Mouse (Mus musculus): ENCODE results near the gene Cacna2d1. TPM values are rescaled to one million over a fixed set of nuclear protein-coding genes. Genes with fewer than 3 reads are reported as not detected.

Gene Cacna2d1
- total RNA-seq, 2 experiments from 2014 or later = 196 to 198 TPM

- Histone ChIP-seq H3K4me3 (no peak overlapping the region), H3K27ac (no peak overlapping the region)
- no peak for DNase-seq (ENCODE audit: extremely low spot score in 1 of 2, low spot score in 2 of 2)
- TF ChIP-seq CTCF (IDR thresholded peaks at IDR 0.05) = no peak
- intact Hi-C loops (cut with DNase I) = no loop called here
Measured at GRCm38 (mm10) chr5:16024626-16025417, 90.3 kb downstream of the Cacna2d1 start.

- intact Hi-C loops (cut with DNase I) = no loop called here
- DNase-seq (ENCODE audit: extremely low spot score in 1 of 2, low spot score in 2 of 2) = no peak
- no peak for TF ChIP-seq CTCF (IDR thresholded peaks at IDR 0.05)
- H3K27ac ChIP-seq = no peak overlapping the region
- no peak overlapping the region for H3K4me3 ChIP-seq
Measured at GRCm38 (mm10) chr5:16028881-16029280, 94.4 kb downstream of the Cacna2d1 start.

DNA sequence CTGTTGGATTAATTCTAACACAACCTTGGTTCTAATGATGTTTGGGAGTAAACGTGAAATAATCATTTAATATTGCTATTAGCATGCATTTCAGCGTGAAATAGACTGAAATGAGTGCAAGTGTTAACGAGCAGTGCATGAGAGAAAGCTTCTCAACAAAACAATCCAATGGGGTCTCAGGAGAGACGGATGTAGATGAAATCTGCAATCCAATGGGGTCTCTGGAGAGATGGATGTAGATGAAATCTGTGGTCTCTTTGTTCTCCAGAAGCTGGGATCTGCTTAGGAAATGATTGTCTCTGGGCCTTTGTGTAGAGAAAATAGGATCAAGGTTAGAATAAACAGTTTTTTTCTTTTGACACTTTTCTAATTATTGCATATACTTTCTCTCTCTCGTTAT, 95.0 kb downstream of the Cacna2d1 start:
- no peak for DNase-seq (ENCODE audit: extremely low spot score in 1 of 2, low spot score in 2 of 2)
- TF ChIP-seq CTCF (IDR thresholded peaks at IDR 0.05) = no peak
- Histone ChIP-seq H3K27ac (no peak overlapping the region), H3K4me3 (no peak overlapping the region)
- intact Hi-C loops (cut with DNase I) = no loop called here

GRCm38 (mm10) chr5:16033569-16033968, 99.1 kb downstream of the Cacna2d1 start:
- no peak for DNase-seq (ENCODE audit: extremely low spot score in 1 of 2, low spot score in 2 of 2)
- no peak overlapping the region for H3K27ac ChIP-seq
- TF ChIP-seq CTCF (IDR thresholded peaks at IDR 0.05) = no peak
- intact Hi-C loops (cut with DNase I) = no loop called here
- H3K4me3 ChIP-seq = no peak overlapping the region

DNA sequence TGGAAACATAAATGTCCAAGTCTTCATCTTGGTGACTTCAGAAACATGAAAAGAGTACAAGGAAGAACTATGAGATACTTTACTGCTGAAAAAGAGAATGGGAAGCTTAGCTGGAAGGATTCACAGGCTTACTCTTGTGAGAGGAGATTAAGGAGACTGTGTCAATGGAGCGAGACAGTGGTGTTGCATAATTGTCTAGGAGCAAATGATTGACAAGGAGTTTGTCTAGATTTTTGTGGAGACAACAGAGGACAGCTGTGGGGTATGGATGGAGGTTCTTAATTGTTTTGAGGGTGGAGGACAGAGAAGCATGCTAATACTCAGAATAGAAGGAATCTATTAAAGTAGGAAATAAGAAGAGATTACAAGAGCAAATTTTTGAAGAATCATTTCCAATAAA, 100.8 kb downstream of the Cacna2d1 start:
- intact Hi-C loops (cut with DNase I) = no loop called here

DNA sequence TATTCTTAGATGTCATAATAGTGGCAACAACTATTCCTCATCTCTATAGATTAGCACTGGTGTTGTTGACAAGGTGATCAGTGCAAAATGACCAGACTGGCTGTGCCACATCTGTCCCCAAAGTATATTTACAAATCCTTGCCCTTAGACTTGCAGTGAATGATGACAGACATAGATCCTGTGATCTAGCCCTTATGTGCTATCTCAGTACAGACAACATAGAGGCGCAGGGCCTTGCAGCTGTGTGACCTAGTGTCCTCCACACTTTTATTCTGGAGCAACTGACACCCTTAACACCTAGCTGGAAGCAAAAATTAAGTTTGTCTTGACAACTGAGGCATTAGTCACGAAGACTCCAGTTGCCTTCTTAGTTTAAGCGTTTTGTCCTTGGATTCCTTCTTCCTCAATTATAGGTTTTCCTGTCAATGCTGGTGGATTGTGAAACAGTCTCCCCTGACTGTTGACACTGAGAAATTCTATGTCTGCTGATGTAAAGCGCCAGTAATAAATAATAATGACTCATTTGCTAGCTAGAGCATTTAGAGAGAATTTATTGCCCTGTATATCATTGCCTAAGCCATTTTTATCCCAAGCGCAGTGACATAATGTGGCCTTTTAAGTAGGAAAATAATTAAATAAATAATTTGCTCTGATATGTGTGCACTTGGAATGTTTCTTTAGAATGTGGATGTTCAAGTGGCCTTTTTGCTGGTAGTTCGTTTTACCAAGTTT, 110.8 kb downstream of the Cacna2d1 start:
- DNase-seq (ENCODE audit: extremely low spot score in 1 of 2, low spot score in 2 of 2) = no peak
- Histone ChIP-seq H3K27ac (no peak overlapping the region), H3K4me3 (no peak overlapping the region)
- no peak for TF ChIP-seq CTCF (IDR thresholded peaks at IDR 0.05)
- intact Hi-C loops (cut with DNase I) = no loop called here

More for the DNA sequence above, 100.8 kb downstream of the Cacna2d1 start:
- no peak for DNase-seq (ENCODE audit: extremely low spot score in 1 of 2, low spot score in 2 of 2)
- TF ChIP-seq CTCF (IDR thresholded peaks at IDR 0.05) = no peak
- Histone ChIP-seq H3K4me3 (no peak overlapping the region), H3K27ac (no peak overlapping the region)

- no peak for TF ChIP-seq CTCF (IDR thresholded peaks at IDR 0.05)
- intact Hi-C loops (cut with DNase I) = no loop called here
- DNase-seq (ENCODE audit: extremely low spot score in 1 of 2, low spot score in 2 of 2) = no peak
- H3K27ac ChIP-seq = no peak overlapping the region
- no peak overlapping the region for H3K4me3 ChIP-seq
Measured at GRCm38 (mm10) chr5:16047452-16048191, 113.1 kb downstream of the Cacna2d1 start.

DNA sequence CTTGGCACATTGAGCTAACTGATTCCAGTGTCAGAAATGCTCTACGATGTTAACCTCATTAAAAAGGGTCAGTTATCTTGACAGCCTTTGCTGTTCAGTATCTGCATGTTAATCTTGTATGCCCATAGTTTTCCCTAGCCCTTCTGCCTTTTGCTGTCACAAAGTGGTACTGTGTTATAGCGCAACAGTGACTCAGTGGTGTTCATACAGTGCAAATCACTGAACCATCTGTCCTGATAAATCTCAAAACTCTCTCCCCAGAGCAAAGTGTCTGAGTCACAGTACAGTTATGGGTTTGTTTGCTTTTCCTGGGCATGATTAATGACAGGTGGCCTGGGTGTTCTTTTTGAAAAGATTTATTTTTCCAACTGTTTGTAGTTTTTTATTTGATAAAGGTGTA, 122.3 kb downstream of the Cacna2d1 start:
- no peak for DNase-seq (ENCODE audit: extremely low spot score in 1 of 2, low spot score in 2 of 2)
- Histone ChIP-seq H3K4me3 (no peak overlapping the region), H3K27ac (no peak overlapping the region)
- TF ChIP-seq CTCF (IDR thresholded peaks at IDR 0.05) = no peak
- intact Hi-C loops (cut with DNase I) = no loop called here

DNA sequence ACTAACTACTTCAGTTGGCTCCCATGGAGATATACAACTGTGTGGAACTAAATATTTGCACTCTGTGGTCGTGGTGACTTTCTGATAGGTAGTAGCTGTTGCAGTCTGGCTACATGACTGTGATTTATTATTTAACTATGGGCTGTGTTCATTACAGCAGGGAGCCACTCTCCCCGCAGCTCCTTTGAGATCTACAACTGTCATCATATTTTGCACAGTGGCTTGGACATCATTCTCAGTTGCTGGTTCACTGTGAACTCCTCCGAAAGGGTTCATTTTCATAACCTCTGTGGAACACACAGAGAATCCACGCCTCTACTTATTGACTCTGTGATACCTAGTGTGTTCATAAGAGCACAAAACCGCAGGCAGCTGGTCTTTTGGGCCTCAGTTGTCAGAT, 128.3 kb downstream of the Cacna2d1 start:
- TF ChIP-seq CTCF (IDR thresholded peaks at IDR 0.05) = no peak
- intact Hi-C loops (cut with DNase I) = no loop called here
- DNase-seq (ENCODE audit: extremely low spot score in 1 of 2, low spot score in 2 of 2) = no peak
- Histone ChIP-seq H3K4me3 (no peak overlapping the region), H3K27ac (no peak overlapping the region)

DNA sequence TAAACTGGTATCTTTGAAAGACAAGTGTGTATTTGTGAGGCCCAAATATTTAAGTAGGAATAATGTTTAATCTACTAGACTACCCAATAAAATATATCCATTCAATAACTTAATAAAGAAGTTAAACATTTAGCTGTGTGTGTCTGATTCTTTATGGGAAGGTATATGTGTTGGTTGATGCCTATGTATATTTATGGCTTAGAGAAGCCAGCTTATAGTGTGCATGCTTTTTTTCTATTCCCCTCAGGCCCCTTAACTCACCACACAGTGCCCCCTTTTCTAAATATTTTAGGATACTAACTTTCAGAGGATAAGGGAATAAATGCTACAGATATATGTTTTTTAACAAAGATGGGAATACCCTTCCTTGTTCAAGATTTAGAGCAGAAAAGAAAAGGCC, 128.8 kb downstream of the Cacna2d1 start:
- Histone ChIP-seq H3K4me3 (no peak overlapping the region), H3K27ac (no peak overlapping the region)
- no peak for TF ChIP-seq CTCF (IDR thresholded peaks at IDR 0.05)
- intact Hi-C loops (cut with DNase I) = no loop called here
- DNase-seq (ENCODE audit: extremely low spot score in 1 of 2, low spot score in 2 of 2) = no peak

DNA sequence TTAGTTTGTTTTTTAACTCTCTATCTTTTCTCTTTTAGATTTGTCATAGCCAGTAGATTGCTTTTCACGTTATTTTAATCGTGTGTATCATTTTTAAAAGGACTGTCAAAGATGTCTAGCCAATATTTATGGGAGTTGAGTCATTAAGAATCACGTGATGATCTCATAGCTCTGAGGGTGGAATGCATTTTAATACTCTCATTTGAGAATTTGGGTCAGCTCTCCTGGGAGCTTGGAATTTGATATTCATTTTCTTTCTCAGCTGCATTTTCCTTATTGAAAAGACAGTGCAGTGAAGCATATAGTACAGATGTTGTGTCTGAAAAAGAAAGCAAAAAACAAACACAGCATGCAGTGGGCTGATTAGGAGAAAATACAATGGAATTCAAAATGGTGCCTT, 129.5 kb downstream of the Cacna2d1 start:
- H3K4me3 ChIP-seq = no peak overlapping the region
- intact Hi-C loops (cut with DNase I) = no loop called here
- DNase-seq (ENCODE audit: extremely low spot score in 1 of 2, low spot score in 2 of 2) = no peak
- no peak for TF ChIP-seq CTCF (IDR thresholded peaks at IDR 0.05)
- H3K27ac ChIP-seq = no peak overlapping the region

DNA sequence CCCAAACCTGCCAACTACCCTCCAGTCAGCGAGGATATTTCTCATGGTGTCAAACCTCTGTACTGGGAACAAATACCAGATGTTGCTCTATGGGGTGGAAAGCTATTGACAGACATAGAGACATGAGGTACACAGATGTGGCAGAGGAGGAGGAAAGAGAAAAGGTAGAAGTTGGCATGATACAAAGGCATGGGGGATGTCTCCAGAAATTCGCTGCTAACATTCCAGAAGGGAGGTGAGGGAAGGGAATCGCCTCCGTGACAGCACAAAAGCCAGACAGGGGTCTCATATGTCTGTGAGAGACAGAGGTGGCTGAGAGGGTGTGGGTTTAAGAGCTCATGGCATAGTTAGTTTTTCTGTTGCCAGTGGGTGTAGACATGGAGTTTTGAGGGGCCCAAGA, 131.3 kb downstream of the Cacna2d1 start:
- TF ChIP-seq CTCF (IDR thresholded peaks at IDR 0.05) = no peak
- no peak for DNase-seq (ENCODE audit: extremely low spot score in 1 of 2, low spot score in 2 of 2)
- intact Hi-C loops (cut with DNase I) = no loop called here
- H3K4me3 ChIP-seq = no peak overlapping the region
- no peak overlapping the region for H3K27ac ChIP-seq

Data from left cerebral cortex, adult 2 months (tissue).